Mouse (Mus musculus) brain, embryonic 14.5 days (tissue): ENCODE measurements at regions not wholly inside any gene's neighbourhood (a gene's known extent, or its start where the extent isn't known, plus 50 kb on each side); places are given as distances from the start of the nearest gene placed in this dataset.

ENCODE experiments used
- CTCF ChIP-seq: fragments of 200-500 bp; IDR thresholded peaks from 2 replicates; pipeline ENCODE4 v1.5.1; 2012; ENCODE audit warnings: inconsistent platforms, mild to moderate bottlenecking, moderate library complexity, borderline replicate concordance; ENCODE audit not compliant: insufficient read depth, insufficient read length; ENCODE audit errors: extremely low read depth
- POLR2A ChIP-seq: fragments of 200-500 bp; IDR thresholded peaks from 2 replicates; pipeline ENCODE4 v1.6.1; 2012; ENCODE audit warnings: mild to moderate bottlenecking, inconsistent platforms, borderline replicate concordance; ENCODE audit not compliant: poor library complexity, insufficient read depth, insufficient read length, severe bottlenecking; ENCODE audit errors: extremely low read depth

- no peak for TF ChIP-seq CTCF
- no peak for TF ChIP-seq POLR2A
Measured at GRCm38 (mm10) chr4:48734854-48735564, 71.7 kb downstream of the Cavin4 start.
